Mouse (Mus musculus) C2C12 (cell line): ENCODE measurements around the gene Olfr638.

Experiments used
- CEBPB ChIP-seq: IDR thresholded peaks from one replicate; pipeline ENCODE4 v1.6.1; 2011; ENCODE audit warnings: low read depth, mild to moderate bottlenecking, control low read depth, moderate library complexity
- CTCF ChIP-seq: IDR thresholded peaks from one replicate; pipeline ENCODE4 v1.5.1; 2011; ENCODE audit not compliant: control insufficient read depth, insufficient read depth, insufficient read length
- MAX ChIP-seq: IDR thresholded peaks from one replicate; pipeline ENCODE4 v1.6.1; 2011; ENCODE audit warnings: mild to moderate bottlenecking, control low read depth
- MYOD1 ChIP-seq: IDR thresholded peaks from one replicate; pipeline ENCODE4 v1.6.1; 2011; ENCODE audit warnings: low read depth; ENCODE audit not compliant: control insufficient read depth, insufficient read length
- MYOG ChIP-seq: IDR thresholded peaks from one replicate; pipeline ENCODE4 v1.6.1; 2011; ENCODE audit not compliant: control insufficient read depth, insufficient read length; ENCODE audit errors: extremely low read depth
- USF1 ChIP-seq: IDR thresholded peaks from one replicate; pipeline ENCODE4 v1.6.1; 2011; ENCODE audit warnings: low read depth, mild to moderate bottlenecking, control low read depth, moderate library complexity

DNA sequence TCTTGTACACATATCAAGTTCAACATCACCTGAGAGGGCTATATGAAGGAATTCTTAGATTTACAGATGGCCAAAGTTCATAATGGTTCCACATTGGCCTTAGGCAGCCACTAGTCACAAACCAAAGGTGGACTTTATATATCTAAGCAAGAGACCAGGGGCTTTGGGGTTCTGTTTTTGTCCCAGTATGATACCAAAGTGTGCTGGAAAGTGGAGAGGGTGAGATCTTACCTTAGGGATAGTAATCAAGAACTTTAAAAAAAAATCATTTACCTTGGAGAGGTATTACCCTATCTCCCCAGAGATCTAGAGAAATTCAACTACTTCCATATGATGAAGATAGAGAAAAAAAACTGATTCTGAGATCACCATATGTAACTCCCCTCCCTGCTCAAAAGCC, 18.7 kb downstream of the Olfr638 start, which contains the start of gene Olfr639:
- no peak for TF ChIP-seq MAX
- TF ChIP-seq CTCF, result no peak
- no peak for TF ChIP-seq MYOG
- no peak for TF ChIP-seq CEBPB
- TF ChIP-seq MYOD1, result no peak
- TF ChIP-seq USF1, result no peak
